Mouse (Mus musculus) adrenal gland, postnatal 14 days (tissue): ENCODE data around the gene Cer1. TPM values are rescaled to one million over a fixed set of nuclear protein-coding genes. Genes with fewer than 3 reads are reported as not detected.

Experiments
- DNase-seq: peaks from one replicate; pipeline ENCODE4 v3.0.0; 2021; ENCODE audit warnings: mixed read lengths
- long read RNA-seq, 2 experiments: library from polyadenylated mRNA; stranded (forward); transcript quantifications; one replicate each; pipeline ENCODE4 v2.0.0; 2021
- total RNA-seq: library from RNA; stranded (reverse); gene quantifications from 2 replicates; pipeline ENCODE4 v1.2.3, GENCODE M21; 2021

Cer1 gene
- not detected in 2 replicates for total RNA-seq
- long read RNA-seq, experiment 1: 0 reads
- long read RNA-seq, experiment 2: 0 reads

DNA sequence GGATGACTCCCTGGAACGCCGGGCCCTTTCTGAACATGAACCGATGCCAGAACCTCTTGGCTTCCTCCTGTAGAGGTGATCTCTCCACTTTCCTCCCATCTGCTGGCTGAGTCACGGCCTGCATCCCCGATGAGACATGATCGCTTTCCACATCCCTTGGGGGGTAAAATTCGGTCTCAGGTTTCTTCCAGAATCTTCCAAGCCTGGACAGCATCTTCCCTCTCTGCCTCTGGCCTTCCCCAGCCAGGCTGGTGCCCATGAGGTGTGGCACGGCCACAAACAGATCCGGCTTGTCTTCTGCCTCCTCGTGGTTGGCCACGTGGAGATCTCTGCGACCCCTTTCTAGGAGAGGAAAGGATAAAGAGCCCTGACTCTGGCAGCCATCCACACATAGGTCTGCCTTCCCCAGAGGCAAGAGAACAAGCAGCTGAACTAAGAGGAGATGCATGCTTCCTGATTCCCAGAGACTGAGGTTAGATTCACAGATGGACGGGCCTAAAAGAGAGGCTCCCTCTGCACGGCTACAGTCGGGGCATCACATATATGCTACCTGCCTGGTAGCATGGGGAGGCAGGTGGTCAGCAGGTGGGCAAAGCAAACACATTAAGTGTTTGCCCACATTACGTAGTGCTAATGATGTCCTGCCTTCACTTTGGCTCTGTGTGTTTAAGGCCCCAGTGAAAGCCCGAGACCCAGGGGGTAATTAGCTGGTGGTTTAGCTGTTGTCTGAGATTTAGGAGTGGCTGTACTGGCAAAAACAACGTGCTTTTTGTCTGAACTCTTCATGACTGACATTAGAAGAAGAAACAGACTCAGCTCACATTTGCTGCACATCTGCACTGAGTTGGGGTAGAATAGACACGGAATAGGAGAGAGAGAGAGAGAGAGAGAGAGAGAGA lies at the start of gene Cer1:
Gene Cer1, minus strand, starts transcription at position 513 of the 899 bp plus-strand sequence.
- no peak for DNase-seq

DNA sequence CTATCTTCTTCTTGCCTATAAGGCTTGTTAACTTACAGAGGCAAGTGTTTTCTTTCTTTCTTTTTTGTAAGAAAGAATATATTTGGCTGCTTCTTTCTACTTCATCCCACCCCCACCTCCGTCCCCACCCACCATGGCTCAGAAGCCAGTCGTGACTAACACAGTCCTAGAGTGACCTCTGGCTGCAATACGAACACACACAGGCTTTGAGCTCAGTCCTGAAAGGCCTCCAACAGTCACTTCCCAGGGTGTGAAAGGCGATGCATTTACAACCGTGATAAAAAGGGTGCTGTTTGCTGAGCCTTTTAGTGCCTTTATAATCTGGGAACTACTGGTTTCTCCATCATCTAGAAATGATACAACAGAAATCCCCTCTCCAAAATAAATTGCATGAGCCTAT lies 49.4 kb upstream of the Cer1 start:
- DNase-seq: peak; percentile 37

DNA sequence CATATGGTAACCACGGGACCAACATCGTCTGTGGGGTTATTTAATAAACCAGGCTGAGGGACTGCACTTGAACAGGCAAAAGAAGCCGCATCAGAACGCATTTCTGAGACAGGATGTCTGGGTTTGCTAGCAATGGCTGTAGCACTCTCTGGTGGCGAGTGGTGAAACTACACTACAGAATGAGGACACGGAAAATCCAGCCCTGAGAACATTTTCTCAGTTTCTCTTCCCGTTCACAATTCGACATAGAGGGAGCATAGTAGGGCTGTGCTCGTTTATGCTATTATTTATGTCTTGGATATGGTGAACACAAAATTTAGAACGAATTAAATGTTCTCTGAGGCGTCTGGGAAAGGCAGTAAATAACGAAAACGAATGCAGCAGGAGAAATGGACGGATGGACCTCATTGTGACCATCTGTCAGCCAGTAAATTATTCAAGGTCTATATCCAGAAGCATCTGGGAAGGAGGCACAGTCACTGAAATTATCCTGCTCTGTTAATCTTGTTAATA lies 48.8 kb upstream of the Cer1 start:
- DNase-seq: peak; percentile 83

DNA sequence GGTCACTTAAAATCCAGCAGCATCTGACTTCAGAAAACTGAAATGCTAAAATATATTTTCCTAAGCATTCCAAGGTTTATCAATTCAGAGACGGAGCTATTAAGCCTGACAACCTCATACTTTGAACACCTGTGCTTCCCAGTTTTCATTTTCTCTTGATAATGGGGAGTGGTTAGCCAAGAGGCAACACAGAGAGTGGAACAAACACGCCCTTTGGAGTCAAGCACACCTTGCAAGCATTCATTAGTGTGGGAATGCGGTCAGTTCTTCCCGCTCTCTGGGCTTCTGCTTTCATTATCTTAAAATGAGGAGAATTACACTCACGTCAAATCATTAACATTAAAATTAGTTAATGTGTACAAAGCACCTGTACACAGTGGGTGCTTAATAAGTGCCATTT lies 45.1 kb upstream of the Cer1 start:
- DNase-seq: no peak

DNA sequence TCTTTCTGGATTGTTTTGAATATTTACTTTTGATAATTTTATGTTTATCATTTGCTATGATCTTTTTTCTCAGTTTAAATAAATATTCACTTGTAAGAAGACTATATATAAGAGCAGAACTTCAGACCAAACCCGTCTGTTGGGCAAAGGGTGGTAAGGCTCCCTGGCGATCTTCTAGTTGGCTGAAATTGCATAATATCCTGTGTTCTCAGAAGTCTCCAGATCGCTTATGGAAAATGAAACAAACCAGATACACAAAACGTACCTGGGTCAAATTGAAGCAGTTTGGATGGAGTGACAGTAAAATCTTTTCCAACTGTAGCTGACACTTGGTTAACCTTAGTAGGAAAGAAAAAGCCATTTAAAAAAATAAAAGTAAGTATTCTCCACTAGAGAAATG lies 37.0 kb upstream of the Cer1 start:
- no peak for DNase-seq

DNA sequence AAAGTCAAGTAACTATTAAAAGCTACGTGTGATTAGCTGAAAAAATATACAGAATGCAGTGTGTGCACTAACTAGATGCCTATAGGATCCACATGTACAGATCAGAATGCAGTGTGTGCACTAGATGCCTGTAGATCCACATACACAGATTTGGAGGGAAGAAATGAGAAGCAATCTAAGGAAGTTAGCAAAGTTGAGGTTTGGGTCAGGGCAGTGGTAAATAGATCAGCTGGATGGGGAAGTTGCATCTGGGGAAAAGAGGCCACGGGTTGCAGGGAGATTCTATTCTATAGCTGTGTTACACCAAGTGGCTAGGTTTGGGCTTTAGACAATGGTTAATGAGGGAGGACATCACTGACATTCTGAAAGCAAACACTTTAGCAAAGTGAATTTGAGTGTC lies 33.7 kb upstream of the Cer1 start:
- DNase-seq: no peak

DNA sequence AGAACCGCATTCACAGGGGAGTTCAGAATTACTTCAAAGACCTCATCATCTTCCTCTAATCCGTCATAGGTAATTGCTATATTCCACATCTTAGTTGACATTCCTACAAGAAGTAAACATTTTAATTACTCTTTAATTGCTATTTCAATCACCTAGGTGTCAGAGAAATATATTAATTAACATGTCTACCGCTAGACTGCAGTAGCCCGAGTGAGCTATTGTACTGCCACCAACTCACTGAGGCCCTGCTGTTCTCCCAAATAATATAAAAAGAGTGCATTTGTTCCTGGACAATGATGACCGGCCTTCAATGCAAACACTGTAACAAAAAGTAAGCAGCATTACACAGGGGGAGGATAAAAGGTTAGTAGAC lies 31.7 kb upstream of the Cer1 start:
- no peak for DNase-seq

DNA sequence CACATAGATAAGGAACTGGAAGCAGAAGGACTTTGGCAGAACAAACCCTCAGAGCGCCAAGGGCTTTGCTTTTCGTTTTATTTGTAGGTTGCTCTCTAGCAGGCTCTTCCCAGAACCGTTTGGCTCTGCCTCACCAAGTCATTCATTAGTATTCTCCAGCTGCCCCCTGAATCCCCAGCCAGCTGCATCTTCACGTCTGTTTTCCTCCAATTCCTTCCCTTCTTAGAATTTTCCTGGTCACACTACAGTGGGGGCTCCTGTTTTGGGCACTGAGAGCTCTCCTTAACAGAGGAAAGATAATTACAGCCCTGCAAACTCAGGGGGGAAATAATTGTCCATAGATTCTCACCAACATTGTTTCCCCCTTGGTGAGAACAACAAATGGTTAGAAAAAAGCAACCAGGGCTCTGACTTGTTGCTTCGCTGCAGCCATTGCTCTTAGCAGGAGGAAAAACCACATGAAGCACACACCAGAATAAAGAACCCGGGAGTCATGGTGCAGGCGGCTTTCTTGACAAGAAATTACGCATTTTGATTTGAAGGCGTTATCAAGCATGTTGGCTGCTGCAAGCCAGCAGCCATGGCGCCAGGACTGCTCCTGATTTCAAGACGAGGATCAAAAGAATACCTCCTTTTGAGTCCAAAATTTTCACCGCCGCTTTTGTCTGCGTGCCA lies 31.2 kb upstream of the Cer1 start:
- DNase-seq: peak; percentile 16

DNA sequence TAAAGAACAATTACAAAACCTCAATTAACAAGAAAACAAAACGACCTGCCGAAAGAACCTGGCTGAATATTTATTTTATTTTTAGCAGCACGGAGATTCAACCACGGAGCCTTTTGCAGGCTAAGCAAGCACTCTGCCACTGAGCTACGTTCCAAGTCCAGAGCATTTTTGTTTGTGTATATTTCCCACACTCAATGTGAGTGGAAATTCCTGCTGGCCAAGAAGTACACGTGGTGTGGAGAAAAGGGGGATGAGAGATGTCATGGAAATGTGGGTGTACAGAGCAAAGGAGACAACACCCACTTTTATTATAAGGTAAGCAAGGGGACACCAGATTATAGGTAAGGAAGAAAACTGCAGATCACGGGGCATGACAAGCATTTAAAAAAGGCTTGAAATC lies 30.6 kb upstream of the Cer1 start:
- DNase-seq: no peak

DNA sequence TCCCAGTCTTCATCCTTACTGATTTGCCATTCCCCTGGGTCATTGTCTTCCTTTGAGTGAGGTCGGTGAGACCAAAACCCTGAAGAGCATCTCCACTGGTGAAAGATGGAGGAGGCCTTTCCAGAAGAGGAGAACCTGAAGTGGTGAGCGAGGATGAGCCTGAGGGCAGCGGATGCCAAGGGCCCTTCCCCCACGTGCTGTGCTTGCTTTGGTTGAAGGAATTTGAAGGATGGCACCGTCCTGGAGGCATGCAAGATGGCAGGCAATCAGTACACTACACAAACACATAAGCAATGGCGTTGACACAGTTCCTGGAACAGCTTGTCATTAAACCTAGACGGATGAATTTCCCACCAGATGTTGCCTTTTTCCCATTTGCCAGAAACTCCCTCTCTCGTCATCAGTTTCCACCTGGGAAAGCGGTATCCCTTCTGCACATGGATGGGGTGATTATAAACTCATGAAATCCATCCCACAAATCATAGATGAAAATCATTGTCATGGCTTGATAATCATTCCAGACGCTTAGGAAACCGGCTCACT lies 29.7 kb upstream of the Cer1 start:
- no peak for DNase-seq

DNA sequence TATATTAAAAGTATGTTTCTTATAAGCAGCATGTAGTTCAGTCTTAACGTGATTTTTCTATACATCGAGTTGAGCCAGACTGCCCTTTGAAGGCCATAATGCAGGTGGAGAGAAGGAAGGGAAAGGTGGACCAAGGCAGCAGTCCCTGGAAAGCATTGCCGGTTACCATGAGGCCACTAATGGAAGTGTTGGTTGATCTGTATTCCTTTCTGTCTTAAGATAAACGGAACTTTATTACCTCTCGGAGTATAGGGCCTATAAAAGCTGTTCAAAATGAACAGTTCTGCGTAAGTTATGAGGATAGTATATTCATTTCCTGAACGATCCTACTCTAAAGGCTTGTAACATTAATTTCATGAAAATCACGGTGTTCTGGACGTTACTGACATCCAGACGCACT lies 10.3 kb upstream of the Cer1 start:
- DNase-seq: no peak

DNA sequence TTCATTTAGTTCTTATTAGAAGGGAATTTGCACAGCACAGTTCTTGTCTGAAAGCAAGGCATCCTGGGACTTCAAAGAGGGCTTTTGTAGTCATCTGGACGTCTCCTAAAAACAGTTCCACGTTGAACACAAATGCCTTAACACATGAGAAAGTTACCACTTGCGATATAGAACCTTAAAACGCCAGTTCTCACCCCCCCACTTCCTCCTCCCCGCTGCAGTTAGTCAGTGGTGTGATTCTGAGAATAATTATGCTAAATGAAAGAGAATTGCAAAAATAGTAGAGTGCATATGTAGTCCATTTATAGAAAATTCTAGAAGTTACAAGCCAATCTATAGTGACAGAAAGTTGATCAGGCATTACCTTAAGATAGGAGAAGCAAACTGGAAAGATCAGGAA lies 7.3 kb upstream of the Cer1 start:
- no peak for DNase-seq

DNA sequence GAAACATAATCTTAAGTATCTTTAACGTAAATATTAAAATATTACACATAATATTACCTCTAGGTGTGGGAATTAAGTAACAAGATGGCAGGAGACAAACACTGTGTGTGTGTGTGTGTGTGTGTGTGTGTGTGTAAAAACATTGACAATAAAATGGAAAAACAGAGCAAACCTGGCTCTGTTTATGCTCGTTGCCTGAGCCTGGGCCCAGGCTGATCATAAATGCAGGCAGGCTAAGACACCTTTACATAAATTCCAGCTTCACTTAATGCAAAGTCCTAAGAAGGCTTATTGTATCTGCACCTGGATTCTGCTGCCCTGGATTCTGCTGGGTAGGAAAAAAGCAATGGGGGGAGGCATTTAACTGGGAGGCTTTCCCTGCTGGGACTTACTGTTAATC lies 6.6 kb upstream of the Cer1 start:
- DNase-seq: no peak

DNA sequence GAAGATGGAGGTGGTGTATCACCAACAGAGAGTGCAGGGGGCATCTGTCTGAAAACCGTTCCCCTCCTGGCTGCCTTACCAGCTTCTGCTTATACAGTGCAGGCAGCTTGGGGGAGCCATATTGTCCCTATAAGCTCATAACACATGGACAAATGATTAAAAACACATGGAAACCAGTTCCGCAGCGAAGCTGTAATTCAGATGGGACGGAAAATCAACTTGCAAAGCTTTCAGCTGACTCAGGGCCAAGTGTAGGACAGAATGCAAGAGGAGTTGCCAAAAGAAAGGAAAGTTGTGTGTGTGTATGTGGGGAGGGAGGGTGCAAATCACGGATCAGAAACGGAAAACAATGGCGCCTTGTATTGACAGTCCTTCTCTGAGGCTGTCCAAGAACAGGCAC lies 6.1 kb upstream of the Cer1 start:
- DNase-seq: no peak

DNA sequence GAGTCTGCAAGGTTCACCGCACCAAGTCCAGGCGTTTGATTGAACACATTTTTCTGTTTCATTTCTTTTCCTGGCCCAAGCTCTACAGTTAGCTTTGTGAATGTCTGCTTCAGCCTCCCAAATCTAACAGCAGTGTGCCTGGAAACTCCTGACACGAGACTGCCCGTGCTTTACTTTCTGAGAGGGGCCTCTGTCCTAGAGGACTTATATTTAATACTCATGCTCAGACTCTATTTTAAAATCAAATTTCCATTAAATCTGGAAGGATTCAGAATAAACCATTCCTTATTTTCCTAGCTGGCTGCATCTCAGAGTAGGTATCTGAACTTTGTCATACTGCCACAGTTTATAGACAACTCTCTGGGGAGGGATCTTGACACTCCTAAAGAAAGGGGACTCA lies 5.6 kb upstream of the Cer1 start:
- DNase-seq: no peak

DNA sequence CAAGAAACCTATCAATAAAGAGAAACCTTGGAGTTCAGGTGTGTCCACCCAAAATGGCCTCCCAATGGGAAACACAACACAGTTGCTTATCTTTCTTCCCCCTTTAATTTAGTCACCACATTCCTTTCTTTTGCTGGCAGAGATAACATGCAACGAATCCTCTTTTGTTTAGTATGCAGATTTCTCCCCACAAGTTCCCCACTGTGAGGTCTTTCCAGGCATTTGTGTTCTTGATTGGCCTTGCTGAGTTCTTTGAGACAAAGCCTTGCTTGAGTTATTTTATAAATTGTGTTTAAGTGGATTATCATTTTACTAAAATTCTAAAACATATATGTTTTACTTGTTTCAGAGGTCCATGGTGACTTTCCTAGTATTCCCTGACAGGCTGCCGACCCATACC lies 1.2 kb upstream of the Cer1 start:
- DNase-seq: no peak

DNA sequence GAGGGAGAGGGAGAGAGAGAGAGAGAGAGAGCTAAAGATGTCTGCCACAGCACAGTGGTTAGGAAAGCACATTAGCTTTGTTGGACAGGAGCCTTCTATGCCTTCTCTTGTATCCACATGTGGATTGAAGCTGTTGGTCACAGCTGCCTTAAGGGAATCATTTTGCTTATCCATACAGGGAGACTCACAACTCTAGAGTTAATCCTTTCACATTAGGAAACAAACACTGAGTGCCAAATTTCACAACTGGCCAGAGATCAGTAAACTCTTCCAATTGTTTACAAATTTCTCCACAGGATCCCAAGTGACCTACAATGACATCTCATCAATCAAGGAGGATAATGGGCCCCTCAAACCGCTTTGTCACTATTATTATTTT lies 576 bp upstream of the Cer1 start:
- DNase-seq: no peak

DNA sequence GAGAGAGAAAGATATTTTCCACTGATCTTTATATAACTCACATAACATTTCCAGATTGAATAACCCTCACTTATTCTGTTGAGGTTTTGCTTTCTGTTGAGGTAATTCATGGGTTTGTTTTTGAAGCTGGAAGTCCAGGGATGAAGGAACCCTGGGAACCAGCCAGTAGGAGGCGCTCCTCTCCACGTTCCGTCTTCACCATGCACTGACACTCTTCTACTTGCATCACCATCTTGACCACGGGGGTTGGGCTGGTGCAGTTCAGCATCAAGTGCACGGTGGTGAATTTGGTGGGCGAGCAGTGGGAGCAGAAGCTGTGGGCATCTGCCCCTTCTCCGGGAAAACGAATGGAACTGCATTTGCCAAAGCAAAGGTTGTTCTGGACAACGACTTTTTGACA lies 2.4 kb downstream of the Cer1 start:
- peak; percentile 13 for DNase-seq

DNA sequence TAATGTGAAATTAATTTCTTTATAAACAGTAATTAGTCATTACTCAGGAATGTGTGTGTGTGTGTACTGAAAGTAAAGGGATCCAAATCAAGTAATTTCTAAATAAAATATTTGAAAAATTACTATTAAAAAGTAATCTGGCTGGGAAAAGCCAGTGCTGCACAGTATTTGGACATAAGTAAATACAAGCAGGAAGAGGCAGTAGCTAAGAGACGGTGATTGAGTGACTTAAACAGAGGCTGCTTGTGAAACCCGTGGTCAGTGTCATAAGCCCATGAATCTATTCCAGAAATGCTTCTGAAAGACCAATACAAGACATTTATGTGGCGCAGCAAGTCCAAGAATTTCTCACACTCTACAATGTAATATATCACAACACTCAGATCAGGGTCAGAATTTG lies 3.6 kb downstream of the Cer1 start:
- DNase-seq: no peak

DNA sequence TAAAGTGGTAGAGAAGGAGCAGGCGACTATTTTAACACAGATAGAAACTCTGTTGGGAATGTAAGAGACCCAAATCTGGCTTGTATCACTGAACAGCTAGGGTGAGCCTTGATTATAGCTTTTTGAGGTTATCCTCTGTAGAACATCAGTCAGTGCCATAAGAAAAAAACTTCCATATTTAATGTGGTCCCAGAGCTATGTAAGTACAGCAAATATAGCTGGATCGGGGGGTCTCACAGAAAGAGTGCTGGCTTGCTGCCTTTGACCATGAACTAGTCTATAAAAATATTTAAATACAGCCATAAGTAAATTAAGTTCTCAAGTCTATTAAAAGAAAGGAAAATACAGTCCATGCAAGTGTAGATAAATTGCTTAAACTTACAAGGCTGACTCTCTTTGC lies 4.7 kb downstream of the Cer1 start:
- no peak for DNase-seq

DNA sequence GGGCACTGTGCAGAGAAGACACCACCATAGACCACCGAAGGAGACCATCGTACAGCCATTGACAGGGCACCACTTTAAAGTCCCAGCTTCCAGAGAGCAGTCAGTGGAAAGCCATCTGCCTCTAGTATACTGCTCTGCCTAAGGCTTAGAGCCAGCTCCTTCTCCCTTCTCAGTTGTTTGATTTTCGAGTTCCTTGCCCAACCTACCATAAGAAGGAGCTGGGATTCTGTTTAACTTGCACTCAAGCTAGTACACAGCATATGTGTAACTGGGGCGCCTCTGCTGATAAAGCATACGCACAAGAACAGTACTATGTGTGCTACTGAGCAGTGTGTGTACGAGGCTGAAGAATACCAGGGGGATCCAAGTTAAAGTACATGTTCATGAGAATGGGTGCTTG lies 5.8 kb downstream of the Cer1 start:
- no peak for DNase-seq

DNA sequence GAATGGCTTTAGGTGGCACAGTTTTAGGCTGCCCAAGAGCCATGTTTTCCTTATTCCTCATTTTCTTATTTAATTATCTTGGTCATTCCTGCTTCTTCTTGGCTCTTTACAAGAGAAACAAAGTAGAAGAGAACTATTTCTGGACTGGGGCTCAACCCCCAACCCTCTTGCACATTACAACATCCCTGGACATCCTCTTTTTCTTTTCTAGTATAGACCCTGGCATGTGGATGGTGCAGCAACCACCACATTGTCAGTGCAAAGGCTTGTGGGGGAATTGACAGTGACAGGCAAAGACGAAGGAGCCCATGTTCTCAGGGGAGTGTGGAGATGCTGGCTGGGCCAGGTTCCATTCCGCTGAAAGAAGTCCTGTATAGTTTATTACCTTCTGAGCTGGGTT lies 8.3 kb downstream of the Cer1 start:
- no peak for DNase-seq

DNA sequence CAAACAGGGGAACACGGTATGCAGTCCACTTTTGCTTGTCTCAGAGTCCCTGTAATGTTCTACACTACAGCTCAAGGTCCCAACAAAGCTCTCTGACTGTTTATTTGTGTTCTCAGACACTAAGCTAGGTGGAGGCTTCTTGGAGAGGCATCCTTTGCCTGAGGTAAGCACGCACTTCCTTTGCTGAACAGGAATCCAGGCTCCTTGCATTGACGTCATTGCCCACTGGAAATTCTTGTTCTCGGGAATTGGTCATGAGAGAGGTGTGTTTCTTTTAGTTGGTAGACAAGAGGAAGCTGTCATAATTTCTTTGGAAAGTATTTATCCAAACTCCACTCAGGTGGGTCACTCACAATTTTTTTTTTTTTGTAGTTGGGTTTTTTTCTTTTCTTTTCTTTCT lies 9.4 kb downstream of the Cer1 start:
- no peak for DNase-seq

DNA sequence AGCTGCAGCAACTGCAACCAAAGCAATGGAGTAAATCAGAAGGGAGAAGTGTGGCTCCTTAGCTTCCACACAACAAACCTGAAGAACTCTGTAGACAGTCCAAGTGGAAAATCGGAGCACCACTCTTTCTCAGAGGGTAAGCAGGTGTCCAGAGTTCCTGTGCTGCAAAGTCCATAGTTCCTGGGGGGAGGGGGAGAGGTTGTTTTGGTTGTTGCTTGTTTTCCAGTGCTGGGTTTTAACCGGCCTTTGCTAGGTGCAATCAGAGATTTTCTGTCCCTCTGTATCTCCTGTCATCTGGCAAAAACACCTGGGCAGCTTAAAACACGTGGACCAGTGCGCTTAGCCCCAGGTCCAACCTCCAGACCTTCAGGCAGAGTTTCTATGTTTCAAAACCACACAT lies 10.2 kb downstream of the Cer1 start:
- DNase-seq: no peak
